Mouse (Mus musculus) limb, embryonic 14.5 days (tissue): ENCODE results near the gene Slc37a4. TPM values are rescaled to one million over a fixed set of nuclear protein-coding genes. Genes with fewer than 3 reads are reported as not detected.
A peak's percentile ranks its signal among the peaks of the same experiment; 100 is the strongest.

Source experiments
- ATAC-seq: fragments of 200-750 bp; cut with Nextera tagmentation; 2 replicates; pipeline ENCODE4 v1.8.0; 2017; ENCODE audit warnings: low read depth, moderate number of reproducible peaks, moderate TSS enrichment; ENCODE audit not compliant: low FRiP score
- DNase-seq: peaks from one replicate; pipeline ENCODE4 v3.0.0-alpha.2; 2015; ENCODE audit warnings: low spot score
- H3K27ac ChIP-seq: fragments of 300-500 bp; sonication (generic); replicated peaks from 2 replicates; pipeline ENCODE4 v1.5.1; 2014; ENCODE audit warnings: low read depth, mild to moderate bottlenecking, low read length, moderate library complexity, mixed read lengths
- H3K27me3 ChIP-seq: fragments of 300-500 bp; sonication (generic); 2 replicates; pipeline ENCODE4 v1.6.1; 2014; ENCODE audit warnings: low read length, mixed read lengths; ENCODE audit not compliant: control insufficient read depth, insufficient read depth
- H3K36me3 ChIP-seq: fragments of 300-500 bp; sonication (generic); 2 replicates; pipeline ENCODE4 v1.6.1; 2014; ENCODE audit warnings: mild to moderate bottlenecking, low read length, moderate library complexity, mixed read lengths; ENCODE audit not compliant: control insufficient read depth, insufficient read depth
- H3K4me1 ChIP-seq: fragments of 300-500 bp; sonication (generic); 2 replicates; pipeline ENCODE4 v1.6.1; 2014; ENCODE audit warnings: antibody characterized with exemption, low read length, mixed read lengths; ENCODE audit not compliant: control insufficient read depth, insufficient read depth
- H3K4me2 ChIP-seq: fragments of 300-500 bp; sonication (generic); replicated peaks from 2 replicates; pipeline ENCODE4 v1.6.1; 2014; ENCODE audit warnings: low read depth, mild to moderate bottlenecking, low read length, moderate library complexity; ENCODE audit not compliant: severe bottlenecking
- H3K4me3 ChIP-seq: fragments of 300-500 bp; sonication (generic); replicated peaks from 2 replicates; pipeline ENCODE4 v1.5.1; 2014; ENCODE audit warnings: low read length
- H3K9ac ChIP-seq: fragments of 300-500 bp; sonication (generic); 2 replicates; pipeline ENCODE4 v1.6.1; 2014; ENCODE audit warnings: mild to moderate bottlenecking, low read depth, low read length, moderate library complexity; ENCODE audit not compliant: severe bottlenecking
- H3K9me3 ChIP-seq: fragments of 300-500 bp; sonication (generic); 2 replicates; pipeline ENCODE4 v1.6.1; 2016; ENCODE audit warnings: low read length; ENCODE audit not compliant: control insufficient read depth
- POLR2A ChIP-seq: fragments of 200-500 bp; IDR thresholded peaks from 2 replicates; pipeline ENCODE4 v1.8.0; 2012; ENCODE audit warnings: inconsistent platforms, mild to moderate bottlenecking, moderate library complexity, borderline replicate concordance; ENCODE audit not compliant: insufficient read depth, insufficient read length; ENCODE audit errors: extremely low read depth
- WGBS: fragments of 180-500 bp; shearing (Covaris S2); extraction: QIAGEN DNeasy Blood & Tissue Kit; methylation state at CpG from one replicate; pipeline ENCODE4 v1.1.7; 2014; 5-methylcytosine and 5-hydroxymethylcytosine counted together
- polyA plus RNA-seq, 2 experiments: library from polyadenylated mRNA; depleted of rRNA in 1 of 2; stranded (reverse) in 1 of 2; unstranded in 1 of 2; fragments of >200 nt; fragmentation: Nextera tagmentation in 1 of 2; extraction: Ambion mirVana in 1 of 2; gene quantifications; 2 replicates each; pipeline versions ENCODE4 v1.2.1 to v1.2.3; 2012 to 2014

Slc37a4 gene
- polyA plus RNA-seq (2012; rRNA removed) (17.5 and 21.6 TPM in 2 replicates), polyA plus RNA-seq (2014; fragmentation: Nextera tagmentation; extraction: Ambion mirVana) (12.5 and 16.0 TPM in 2 replicates)

DNA sequence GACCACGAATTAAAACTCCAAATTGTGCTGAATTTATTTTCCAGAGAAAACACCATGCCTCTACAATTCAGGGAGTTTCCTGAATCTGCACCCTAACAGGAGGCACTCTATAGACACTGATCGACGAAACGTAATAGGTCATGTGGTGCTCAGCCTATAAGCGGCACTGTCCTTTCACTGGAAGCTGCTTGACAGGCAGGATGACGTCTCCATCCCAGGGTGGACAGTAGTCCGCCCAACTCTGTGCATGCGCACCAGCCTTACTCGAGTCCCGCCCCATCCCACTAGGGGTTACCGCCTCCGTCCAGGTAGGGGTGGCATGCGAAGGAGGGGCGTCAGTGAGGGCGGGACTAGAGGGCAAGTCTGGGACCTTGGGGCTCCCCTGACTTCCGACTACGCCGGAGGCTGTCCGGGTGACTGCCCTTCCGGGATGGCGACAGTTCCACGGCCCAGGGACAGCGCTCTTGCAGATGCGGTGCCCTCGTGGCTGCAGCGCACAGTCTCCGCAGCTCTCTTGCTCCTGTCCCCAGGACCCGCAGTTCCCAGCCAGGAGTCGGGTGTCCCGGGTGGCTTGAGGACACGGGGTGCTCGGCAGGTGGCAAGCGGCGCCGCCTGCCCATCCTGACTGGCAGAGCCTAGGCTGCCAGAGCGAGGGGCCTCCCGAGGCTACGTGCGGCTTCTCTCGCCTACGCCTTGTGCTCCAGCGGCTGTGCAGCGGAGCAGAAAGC is at the start of gene Slc37a4:
TSS of gene Slc37a4 (plus strand) at position 169 of the 728 bp plus-strand sequence.
- no peaks in the 10 kb centered on the region for H3K9me3 ChIP-seq
- TF ChIP-seq POLR2A = peak; percentile 62; the same call in 1 of the 2 replicates
- peak within 1 kb of the TSS; percentile 66 for H3K4me3 ChIP-seq
- H3K4me1 ChIP-seq = no peaks in the 10 kb centered on the region
- H3K27ac ChIP-seq = peak within 1 kb of the TSS; percentile 52
- under 1% methylated on average over 32 of the region's 43 CpGs for WGBS
- H3K4me2 ChIP-seq = peak within 1 kb of the TSS; percentile 93
- no peaks in the 10 kb centered on the region for H3K27me3 ChIP-seq
- H3K36me3 ChIP-seq = peaks cover 24% of the 10 kb centered on the region
- H3K9ac ChIP-seq = peak within 1 kb of the TSS; percentile 73
- DNase-seq (peak; percentile 93), ATAC-seq (peak; percentile 96)

DNA sequence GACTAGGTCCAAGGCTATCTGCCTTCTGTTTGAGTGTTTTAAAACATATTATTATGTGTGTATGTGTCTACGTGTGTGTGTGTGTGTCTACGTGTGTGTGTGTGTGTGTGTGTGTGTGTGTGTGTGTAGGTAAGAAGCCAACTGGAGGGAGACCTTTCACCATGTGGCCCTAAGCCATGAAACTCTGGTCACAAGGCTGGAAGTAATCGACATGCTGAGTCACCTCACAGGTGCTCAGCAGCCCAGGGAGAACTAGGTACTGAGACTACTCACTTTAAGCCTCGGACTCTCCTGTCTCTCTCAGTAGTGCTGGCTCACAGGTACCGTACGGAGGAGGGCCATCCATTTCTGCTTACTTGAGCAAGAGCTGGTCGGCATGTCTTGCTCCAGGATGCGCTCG is 49.5 kb upstream of the Slc37a4 start:
- H3K9me3 ChIP-seq = no peaks in the 10 kb centered on the region
- no peak overlapping the region for H3K9ac ChIP-seq
- 90% methylated on average over 9 of the region's 9 CpGs for WGBS
- no peak for TF ChIP-seq POLR2A
- no peak for DNase-seq
- no peak overlapping the region for H3K27ac ChIP-seq
- H3K4me1 ChIP-seq = peaks cover 4% of the 10 kb centered on the region
- H3K36me3 ChIP-seq = peaks cover 59% of the 10 kb centered on the region
- H3K27me3 ChIP-seq = no peaks in the 10 kb centered on the region
- no peak overlapping the region for H3K4me2 ChIP-seq
- H3K4me3 ChIP-seq = no peak overlapping the region
- no peak for ATAC-seq

DNA sequence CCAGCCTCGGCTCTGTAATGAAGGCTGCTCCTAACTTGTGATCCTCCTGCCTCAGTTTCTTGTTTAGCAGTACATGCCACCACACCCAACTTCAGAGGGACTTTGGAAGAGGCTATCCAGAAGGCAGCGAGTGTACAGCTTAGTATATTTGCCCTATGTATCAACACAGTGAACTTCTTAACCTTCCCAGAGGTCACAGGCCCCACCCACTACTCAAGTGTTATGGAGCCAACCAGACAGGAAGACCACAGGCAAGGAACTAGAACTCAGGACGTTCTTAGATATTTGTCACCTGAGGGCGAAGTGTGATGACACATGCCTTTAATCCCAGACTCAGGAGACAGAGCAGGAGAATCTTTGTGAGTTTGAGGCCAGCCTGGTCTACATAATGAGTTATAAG is 49.0 kb upstream of the Slc37a4 start:
- 83% methylated on average over 4 of the region's 4 CpGs for WGBS
- H3K4me2 ChIP-seq = no peak overlapping the region
- H3K36me3 ChIP-seq = peaks cover 63% of the 10 kb centered on the region
- H3K27me3 ChIP-seq = no peaks in the 10 kb centered on the region
- H3K4me1 ChIP-seq = peaks cover 4% of the 10 kb centered on the region
- DNase-seq (no peak), ATAC-seq (no peak)
- H3K9me3 ChIP-seq = no peaks in the 10 kb centered on the region
- H3K27ac ChIP-seq = no peak overlapping the region
- no peak for TF ChIP-seq POLR2A
- no peak overlapping the region for H3K4me3 ChIP-seq
- no peak overlapping the region for H3K9ac ChIP-seq

GRCm38 (mm10) chr9:44348546-44348945 is 48.1 kb upstream of the Slc37a4 start:
- ATAC-seq = no peak
- Histone ChIP-seq H3K4me2 (no peak overlapping the region), H3K27me3 (no peaks in the 10 kb centered on the region), H3K9ac (no peak overlapping the region), H3K27ac (no peak overlapping the region), H3K36me3 (peaks cover 73% of the 10 kb centered on the region), H3K9me3 (no peaks in the 10 kb centered on the region), H3K4me1 (no peaks in the 10 kb centered on the region), H3K4me3 (no peak overlapping the region)
- DNase-seq = no peak
- 95% methylated on average over 4 of the region's 4 CpGs for WGBS
- TF ChIP-seq POLR2A = no peak

DNA sequence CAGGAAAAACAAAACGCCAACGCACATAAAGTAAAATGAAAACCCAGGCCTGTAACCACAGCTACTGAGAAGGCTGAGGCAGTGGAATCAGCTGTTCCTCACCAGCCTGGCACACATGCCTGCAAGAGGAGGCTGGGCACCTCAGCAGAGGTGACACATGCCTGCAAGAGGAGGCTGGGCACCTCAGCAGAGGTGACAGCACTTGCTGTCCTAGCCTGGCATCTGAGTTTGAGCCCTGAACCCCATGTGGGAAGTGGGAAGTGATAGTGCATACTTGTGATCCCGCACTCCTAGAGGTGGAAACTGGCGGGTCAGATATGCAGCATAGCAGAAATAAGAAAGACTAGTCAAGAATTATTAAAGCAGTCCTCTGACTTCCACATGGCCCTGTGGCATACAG is 45.3 kb upstream of the Slc37a4 start:
- H3K27me3 ChIP-seq = no peaks in the 10 kb centered on the region
- TF ChIP-seq POLR2A = no peak
- H3K4me1 ChIP-seq = no peaks in the 10 kb centered on the region
- H3K9me3 ChIP-seq = no peaks in the 10 kb centered on the region
- no peak for ATAC-seq
- H3K4me3 ChIP-seq = no peak overlapping the region
- no peak overlapping the region for H3K9ac ChIP-seq
- DNase-seq = no peak
- H3K4me2 ChIP-seq = no peak overlapping the region
- H3K36me3 ChIP-seq = peaks cover 97% of the 10 kb centered on the region
- WGBS = 94% methylated on average over 4 of the region's 4 CpGs
- H3K27ac ChIP-seq = no peak overlapping the region
